Mouse (Mus musculus): ENCODE data around the gene Apol7e.

DNA sequence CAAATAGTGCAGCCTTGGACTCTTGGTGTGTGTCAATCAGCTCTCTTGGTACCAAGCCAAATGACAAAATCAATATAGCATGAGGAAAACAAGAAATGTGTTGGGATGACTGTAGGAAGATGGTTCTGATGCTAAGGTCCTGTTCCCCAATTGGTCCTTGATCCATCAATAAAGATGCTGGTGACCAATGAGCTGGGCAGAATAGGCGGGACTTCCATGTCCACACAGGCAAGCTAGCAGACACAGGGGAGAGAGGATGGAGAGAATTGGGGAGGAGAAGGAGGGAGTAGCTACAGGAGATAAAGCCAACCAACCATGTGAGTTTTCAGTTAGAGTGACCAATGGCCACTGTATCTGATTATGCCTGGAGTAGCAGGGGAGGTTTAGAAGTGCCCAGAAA, 47.7 kb downstream of the Apol7e start:
- no peak for TF ChIP-seq CTCF (IDR thresholded peaks at IDR 0.05; ENCODE audit: borderline replicate concordance, insufficient read depth, low read length)
- TF ChIP-seq POLR2A (IDR thresholded peaks at IDR 0.05; ENCODE audit: low read depth, low read length): no peak
